Mouse (Mus musculus) stomach, postnatal 0 days (tissue): ENCODE results near the gene Tmem259. TPM values are rescaled to one million over a fixed set of nuclear protein-coding genes. Genes with fewer than 3 reads are reported as not detected.

Source experiments
- ATAC-seq: fragments of 200-750 bp; cut with Nextera tagmentation; 2 replicates; pipeline ENCODE4 v1.8.0; 2017; ENCODE audit not compliant: low FRiP score, low TSS enrichment
- DNase-seq: peaks from one replicate; pipeline ENCODE4 v3.0.0-alpha.2; 2016; ENCODE audit warnings: low spot score
- H3K27ac ChIP-seq: fragments of 300-500 bp; sonication (generic); replicated peaks from 2 replicates; pipeline ENCODE4 v1.5.1; 2014; ENCODE audit warnings: mild to moderate bottlenecking, control low read depth
- H3K27me3 ChIP-seq: fragments of 300-500 bp; sonication (generic); 2 replicates; pipeline ENCODE4 v1.6.1; 2014; ENCODE audit warnings: low read length; ENCODE audit not compliant: control insufficient read depth, insufficient read depth
- H3K36me3 ChIP-seq: fragments of 300-500 bp; sonication (generic); 2 replicates; pipeline ENCODE4 v1.6.1; 2014; ENCODE audit warnings: low read length, mixed read lengths; ENCODE audit not compliant: control insufficient read depth, insufficient read depth
- H3K4me1 ChIP-seq: fragments of 300-500 bp; sonication (generic); replicated peaks from 2 replicates; pipeline ENCODE4 v1.6.1; 2014; ENCODE audit warnings: antibody characterized with exemption; ENCODE audit not compliant: control insufficient read depth, insufficient read depth
- H3K4me2 ChIP-seq: fragments of 300-500 bp; sonication (generic); replicated peaks from 2 replicates; pipeline ENCODE4 v1.6.1; 2014; ENCODE audit warnings: low read depth, mild to moderate bottlenecking, control low read depth, moderate library complexity
- H3K4me3 ChIP-seq: fragments of 300-500 bp; sonication (generic); 2 replicates; pipeline ENCODE4 v1.5.1; 2014; ENCODE audit warnings: low read depth, low read length, control low read depth
- H3K9ac ChIP-seq: fragments of 300-500 bp; sonication (generic); 2 replicates; pipeline ENCODE4 v1.6.1; 2014; ENCODE audit warnings: mild to moderate bottlenecking, low read length, control low read depth, mixed read lengths
- H3K9me3 ChIP-seq: fragments of 300-500 bp; sonication (generic); 2 replicates; pipeline ENCODE4 v1.6.1; 2016; ENCODE audit warnings: low read length; ENCODE audit not compliant: control insufficient read depth
- CTCF ChIP-seq: IDR thresholded peaks from 2 replicates; pipeline ENCODE4 v1.5.1; 2016; ENCODE audit warnings: antibody characterized with exemption, low read depth, mild to moderate bottlenecking, moderate library complexity
- EP300 ChIP-seq: optimal IDR thresholded peaks from 2 replicates; pipeline ENCODE3; 2016; ENCODE audit warnings: antibody characterized with exemption
- WGBS: fragments of 180-500 bp; shearing (Covaris S2); extraction: QIAGEN DNeasy Blood & Tissue Kit; methylation state at CpG from one replicate; pipeline ENCODE4 v1.1.7; 2014; 5-methylcytosine and 5-hydroxymethylcytosine counted together
- polyA plus RNA-seq: library from polyadenylated mRNA; unstranded; fragments of >200 nt; fragmentation: Nextera tagmentation; extraction: Ambion mirVana; gene quantifications from 2 replicates; pipeline ENCODE4 v1.2.1, GENCODE M21; 2015

Tmem259 gene
- polyA plus RNA-seq, 1 experiment from 2014 or later: 18.5 TPM

GRCm38 (mm10) chr10:79976722-79977107 lies 7.4 kb downstream of the Tmem259 start:
- 83% methylated on average over 20 of the region's 36 CpGs for WGBS
- TF ChIP-seq EP300: no peak
- no peak for TF ChIP-seq CTCF
- no peaks in the 10 kb centered on the region for H3K4me1 ChIP-seq
- H3K4me2 ChIP-seq: no peak overlapping the region
- ATAC-seq (no peak), DNase-seq (no peak)
- no peak overlapping the region for H3K27ac ChIP-seq
- peaks cover 34% of the 10 kb centered on the region for H3K36me3 ChIP-seq
- no peak overlapping the region for H3K4me3 ChIP-seq
- no peak overlapping the region for H3K9ac ChIP-seq
- H3K27me3 ChIP-seq: no peaks in the 10 kb centered on the region
- H3K9me3 ChIP-seq: no peaks in the 10 kb centered on the region

- no peak overlapping the region for H3K27ac ChIP-seq
- ATAC-seq: no peak
- H3K4me3 ChIP-seq: no peak overlapping the region
- no peak overlapping the region for H3K9ac ChIP-seq
- peaks cover 34% of the 10 kb centered on the region for H3K36me3 ChIP-seq
- 86% methylated on average over 27 of the region's 28 CpGs for WGBS
- H3K27me3 ChIP-seq: no peaks in the 10 kb centered on the region
- H3K4me1 ChIP-seq: no peaks in the 10 kb centered on the region
- H3K4me2 ChIP-seq: no peak overlapping the region
- no peaks in the 10 kb centered on the region for H3K9me3 ChIP-seq
- TF ChIP-seq EP300: no peak
- TF ChIP-seq CTCF: no peak
- no peak for DNase-seq
Observed at GRCm38 (mm10) chr10:79976071-79976721, 7.9 kb downstream of the Tmem259 start.

GRCm38 (mm10) chr10:79974668-79975067 lies 9.5 kb downstream of the Tmem259 start:
- H3K27ac ChIP-seq: no peak overlapping the region
- no peaks in the 10 kb centered on the region for H3K27me3 ChIP-seq
- 85% methylated on average over 8 of the region's 8 CpGs for WGBS
- TF ChIP-seq CTCF: no peak
- no peak for TF ChIP-seq EP300
- no peak overlapping the region for H3K4me3 ChIP-seq
- no peaks in the 10 kb centered on the region for H3K4me1 ChIP-seq
- ATAC-seq (no peak), DNase-seq (no peak)
- H3K9ac ChIP-seq: no peak overlapping the region
- H3K9me3 ChIP-seq: no peaks in the 10 kb centered on the region
- H3K4me2 ChIP-seq: no peak overlapping the region
- peaks cover 34% of the 10 kb centered on the region for H3K36me3 ChIP-seq

- Histone ChIP-seq H3K27ac (no peak overlapping the region), H3K9me3 (no peaks in the 10 kb centered on the region), H3K4me1 (no peaks in the 10 kb centered on the region), H3K4me3 (no peak overlapping the region), H3K4me2 (no peak overlapping the region), H3K27me3 (no peaks in the 10 kb centered on the region), H3K9ac (no peak overlapping the region), H3K36me3 (peaks cover 30% of the 10 kb centered on the region)
- TF ChIP-seq EP300 (no peak), CTCF (no peak)
- DNase-seq: no peak
- 91% methylated on average over 21 of the region's 21 CpGs for WGBS
- ATAC-seq: no peak
Observed at GRCm38 (mm10) chr10:79974087-79974486, 10.0 kb downstream of the Tmem259 start.

GRCm38 (mm10) chr10:79972831-79973230 lies 11.3 kb downstream of the Tmem259 start:
- no peak overlapping the region for H3K4me2 ChIP-seq
- H3K27me3 ChIP-seq: no peaks in the 10 kb centered on the region
- H3K27ac ChIP-seq: no peak overlapping the region
- no peaks in the 10 kb centered on the region for H3K4me1 ChIP-seq
- H3K9me3 ChIP-seq: no peaks in the 10 kb centered on the region
- H3K36me3 ChIP-seq: peaks cover 25% of the 10 kb centered on the region
- ATAC-seq: no peak
- TF ChIP-seq CTCF (no peak), EP300 (no peak)
- 56% methylated on average over 13 of the region's 14 CpGs for WGBS
- DNase-seq: no peak
- no peak overlapping the region for H3K9ac ChIP-seq
- H3K4me3 ChIP-seq: no peak overlapping the region

GRCm38 (mm10) chr10:79971183-79971497 lies 13.0 kb downstream of the Tmem259 start:
- DNase-seq (no peak), ATAC-seq (no peak)
- no peaks in the 10 kb centered on the region for H3K4me1 ChIP-seq
- no peaks in the 10 kb centered on the region for H3K9me3 ChIP-seq
- peak overlapping the region; percentile 64 for H3K4me2 ChIP-seq
- peaks cover 16% of the 10 kb centered on the region for H3K36me3 ChIP-seq
- no peak overlapping the region for H3K27ac ChIP-seq
- WGBS: 4% methylated on average over 21 of the region's 21 CpGs
- H3K9ac ChIP-seq: peak overlapping the region; percentile 47
- peak overlapping the region; percentile 36 for H3K4me3 ChIP-seq
- no peaks in the 10 kb centered on the region for H3K27me3 ChIP-seq
- TF ChIP-seq CTCF (no peak), EP300 (no peak)
